Mouse (Mus musculus) embryonic fibroblast, embryonic 13.5 days (primary cell): ENCODE results near the gene Rspo1.

Experiments used
- CTCF ChIP-seq: IDR thresholded peaks from 2 replicates; pipeline ENCODE4 v1.5.1; 2011; ENCODE audit warnings: mild to moderate bottlenecking, control low read depth, low read length, moderate library complexity, borderline replicate concordance; ENCODE audit not compliant: insufficient read depth
- POLR2A ChIP-seq: IDR thresholded peaks from 2 replicates; pipeline ENCODE4 v1.6.1; 2011; ENCODE audit warnings: low read depth, mild to moderate bottlenecking, control low read depth, low read length, moderate library complexity

DNA sequence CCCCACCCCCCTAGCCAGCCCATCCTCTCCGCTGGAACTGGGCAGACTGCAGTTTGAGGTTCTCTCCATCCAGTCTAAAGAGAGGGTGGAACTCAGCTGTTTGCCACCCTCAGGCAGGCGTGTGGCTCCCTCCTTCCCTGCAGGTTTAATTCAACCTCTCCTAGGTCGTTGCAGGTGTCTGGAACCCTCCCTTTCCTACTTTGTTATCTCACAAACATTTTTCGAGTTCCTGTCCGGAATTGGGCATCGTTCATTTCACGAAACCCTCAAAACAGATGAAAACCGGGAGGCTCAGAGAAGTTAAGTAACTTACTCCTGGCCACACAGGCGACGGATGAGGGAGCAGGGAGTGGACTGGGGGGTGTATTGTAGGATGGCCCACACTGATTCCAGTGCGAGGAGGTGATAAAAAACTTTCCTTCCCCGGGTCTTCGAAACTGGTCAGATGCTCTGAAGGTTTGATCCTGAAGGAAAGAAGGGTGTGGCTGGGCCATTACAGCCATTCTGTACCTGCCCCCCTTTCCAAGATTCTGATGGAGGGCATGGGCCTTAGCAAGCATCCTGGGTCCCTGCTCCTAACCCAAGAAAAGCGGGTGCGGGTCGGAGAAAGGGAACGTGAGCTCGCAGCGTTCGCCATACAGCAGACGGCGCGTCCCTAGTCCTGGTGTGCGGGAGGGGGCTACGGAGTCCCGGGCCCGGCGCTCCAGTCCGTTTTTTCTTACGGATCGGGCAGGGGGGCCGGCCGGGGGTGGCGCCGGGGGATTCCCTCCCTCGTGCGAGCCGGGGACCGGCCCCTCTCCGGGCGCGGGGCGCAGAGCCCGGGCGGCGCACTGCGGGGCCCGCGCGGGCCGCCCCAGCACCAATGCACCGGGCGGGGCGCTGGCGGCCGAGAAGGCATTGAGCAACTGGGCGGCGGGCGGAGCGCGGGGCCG is at the start of gene Rspo1:
- TF ChIP-seq CTCF, result no peak
- TF ChIP-seq POLR2A, result no peak
